Mouse (Mus musculus): ENCODE results near the gene Rps23.

Rps23 gene

DNA sequence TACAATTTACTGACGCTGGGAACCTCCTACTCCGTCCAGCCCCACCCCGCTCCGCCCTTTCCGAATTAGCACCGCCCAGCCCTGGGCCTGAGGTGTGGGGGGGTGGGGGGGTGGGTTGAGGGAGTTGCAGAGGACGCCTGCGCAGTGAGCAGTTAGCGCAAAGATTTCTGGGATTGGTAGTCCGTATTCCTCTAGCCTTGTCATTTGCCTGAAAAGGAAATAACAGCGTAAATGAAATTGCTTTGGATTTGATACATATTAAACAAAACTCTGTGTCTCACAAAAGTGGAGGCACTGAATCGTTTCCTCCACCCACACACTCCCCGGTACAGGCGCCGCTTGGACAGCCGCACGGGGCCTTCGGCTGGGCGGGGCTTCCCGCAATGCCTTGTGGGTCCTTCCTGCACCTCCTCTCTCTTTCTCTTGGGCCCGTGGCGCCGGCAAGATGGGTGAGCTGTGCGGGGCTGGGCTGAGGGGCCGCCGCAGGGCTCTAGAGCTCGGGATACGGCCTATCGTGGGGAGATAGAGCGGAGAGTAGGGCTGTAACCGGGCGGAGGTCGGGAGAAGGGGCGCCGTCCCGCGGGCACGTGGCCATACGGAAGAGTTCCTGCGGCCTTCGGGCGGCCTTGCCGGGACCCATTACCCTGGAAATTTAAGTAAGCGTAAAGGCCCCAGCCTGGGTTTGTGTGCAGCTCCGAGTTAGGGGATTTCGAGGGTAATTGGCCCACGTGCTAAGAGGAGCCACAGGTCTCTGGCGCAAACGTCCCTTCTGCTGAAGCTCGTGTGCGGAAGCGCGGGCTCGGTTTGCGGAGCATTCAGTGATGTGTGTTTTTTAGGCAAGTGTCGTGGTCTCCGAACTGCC is at the start of gene Rps23:
Gene Rps23, plus strand, starts transcription at position 208 of the 862 bp plus-strand sequence.
- no peak for TF ChIP-seq GATA4 (IDR thresholded peaks at IDR 0.05; ENCODE audit: insufficient replicate concordance, low read length)

DNA sequence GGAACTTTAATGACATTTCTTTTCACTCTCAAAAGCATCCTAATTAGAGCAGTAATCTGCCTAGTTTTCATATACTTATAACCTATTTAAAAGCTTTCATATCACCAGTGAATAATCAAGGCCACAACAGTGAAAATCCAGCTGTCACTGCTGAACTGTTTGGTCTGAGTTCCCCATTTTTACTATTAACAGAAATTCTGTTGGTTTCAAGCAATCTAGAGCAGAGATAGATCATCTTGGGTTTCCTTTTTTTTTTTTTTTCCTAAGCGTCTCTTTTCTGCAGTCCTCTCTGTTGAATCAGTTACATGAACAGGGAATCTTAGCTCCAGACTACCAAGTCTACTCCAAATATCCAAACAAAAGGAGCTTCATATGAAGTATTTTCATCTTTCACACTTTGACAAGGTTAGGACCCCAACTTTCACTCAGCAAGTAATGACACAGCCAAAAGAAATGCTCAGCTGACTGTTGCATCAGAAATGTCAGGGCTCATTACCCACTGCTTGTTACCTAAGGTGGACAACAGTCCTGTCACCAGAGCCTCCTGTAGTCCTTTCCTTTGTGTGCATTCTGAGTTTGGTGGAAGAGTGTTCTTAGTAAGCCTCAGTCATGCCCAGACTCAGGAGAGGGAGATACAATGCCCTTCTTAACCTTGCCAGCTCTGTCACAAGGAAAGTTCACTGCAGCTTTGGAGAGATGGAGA is 40.9 kb upstream of the Rps23 start:
- no peak for TF ChIP-seq GATA4 (IDR thresholded peaks at IDR 0.05; ENCODE audit: insufficient replicate concordance, low read length)

- TF ChIP-seq GATA4 (IDR thresholded peaks at IDR 0.05; ENCODE audit: insufficient replicate concordance, low read length): no peak
Measured at GRCm38 (mm10) chr13:90885856-90886532, 36.8 kb upstream of the Rps23 start.

- no peak for TF ChIP-seq GATA4 (IDR thresholded peaks at IDR 0.05; ENCODE audit: insufficient replicate concordance, low read length)
Measured at GRCm38 (mm10) chr13:90886568-90886983, 36.2 kb upstream of the Rps23 start.

DNA sequence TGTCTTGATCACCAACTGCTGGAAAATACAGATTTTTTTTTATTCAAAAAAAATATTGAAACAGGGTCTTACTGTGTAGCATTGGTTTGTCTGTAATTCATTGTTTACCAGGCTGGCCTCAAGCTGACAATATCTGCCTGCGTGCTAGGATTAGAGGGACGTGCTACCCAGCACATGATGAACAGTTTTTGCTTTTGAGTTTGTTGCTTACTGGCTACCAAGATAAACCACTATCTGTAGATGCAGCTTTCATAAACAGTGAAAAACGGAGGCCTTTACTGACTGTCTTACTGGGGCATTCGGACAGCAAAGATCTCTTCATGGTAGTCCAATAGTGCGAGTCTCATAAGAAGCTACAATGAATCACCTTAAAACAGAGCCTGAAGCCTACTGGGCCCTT is 32.6 kb upstream of the Rps23 start:
- no peak for TF ChIP-seq GATA4 (IDR thresholded peaks at IDR 0.05; ENCODE audit: insufficient replicate concordance, low read length)

- no peak for TF ChIP-seq GATA4 (IDR thresholded peaks at IDR 0.05; ENCODE audit: insufficient replicate concordance, low read length)
Measured at GRCm38 (mm10) chr13:90894819-90895218, 27.9 kb upstream of the Rps23 start.

DNA sequence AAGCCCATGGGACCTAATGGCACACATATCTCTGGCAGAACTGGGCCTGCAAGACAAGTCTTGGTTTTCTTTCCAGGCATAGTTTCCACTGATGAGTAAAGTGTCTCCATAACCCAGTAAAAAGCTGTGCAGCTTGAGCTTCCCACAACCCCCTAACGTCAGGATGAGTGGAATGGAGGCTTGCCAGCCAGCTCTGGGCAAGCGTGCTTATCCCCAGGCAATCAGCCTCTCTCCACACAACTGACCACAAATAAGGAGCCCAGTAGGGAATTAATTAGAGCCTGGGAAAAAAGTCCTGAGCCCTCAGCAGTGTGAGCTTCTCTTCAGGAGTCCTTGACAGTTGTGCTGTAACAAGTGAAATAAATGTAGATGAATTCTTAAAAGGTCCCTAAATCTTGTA is 26.7 kb upstream of the Rps23 start:
- TF ChIP-seq GATA4 (IDR thresholded peaks at IDR 0.05; ENCODE audit: insufficient replicate concordance, low read length): no peak

DNA sequence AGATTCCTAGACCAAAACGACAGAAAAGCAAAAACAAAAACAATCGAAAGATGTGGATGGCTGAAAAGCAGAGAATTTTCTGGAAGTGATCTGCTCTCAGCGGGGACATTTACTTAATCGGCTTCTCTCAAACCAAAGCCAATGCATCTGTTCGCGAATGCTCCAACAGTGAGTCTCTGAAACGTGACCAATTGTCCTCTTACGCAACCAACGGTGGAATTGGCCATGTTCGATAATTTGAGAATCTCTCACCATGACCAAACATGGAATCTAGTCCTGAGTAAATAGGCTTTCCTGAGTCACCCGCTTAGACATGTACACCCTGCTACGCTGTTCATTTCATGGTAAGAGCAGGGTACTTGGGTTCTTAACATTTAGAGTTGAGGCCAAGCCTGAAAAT is 25.9 kb upstream of the Rps23 start:
- no peak for TF ChIP-seq GATA4 (IDR thresholded peaks at IDR 0.05; ENCODE audit: insufficient replicate concordance, low read length)

DNA sequence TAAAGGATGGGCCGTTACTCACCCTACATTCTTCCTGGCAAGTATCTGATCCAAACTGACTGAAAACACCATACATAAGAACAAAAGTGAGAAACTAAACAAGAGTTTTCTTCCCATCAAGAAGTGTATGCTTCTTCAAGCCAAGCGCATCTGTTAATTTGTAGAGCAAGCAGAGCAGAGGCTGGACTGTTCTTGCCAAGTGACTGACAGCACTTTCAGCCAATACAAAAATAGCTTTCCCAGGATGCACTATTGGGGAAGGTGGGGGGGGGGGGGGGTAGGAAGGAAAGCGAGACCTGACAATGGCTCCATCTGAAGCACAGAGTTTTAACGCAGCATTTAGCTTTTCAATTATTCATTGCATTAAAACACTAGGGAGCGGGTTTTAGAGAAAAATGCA is 17.6 kb upstream of the Rps23 start, which contains the start of gene Atp6ap1l:
Gene Atp6ap1l, minus strand, starts transcription at position 180 of the 400 bp plus-strand sequence.
- TF ChIP-seq GATA4 (IDR thresholded peaks at IDR 0.05; ENCODE audit: insufficient replicate concordance, low read length): no peak

DNA sequence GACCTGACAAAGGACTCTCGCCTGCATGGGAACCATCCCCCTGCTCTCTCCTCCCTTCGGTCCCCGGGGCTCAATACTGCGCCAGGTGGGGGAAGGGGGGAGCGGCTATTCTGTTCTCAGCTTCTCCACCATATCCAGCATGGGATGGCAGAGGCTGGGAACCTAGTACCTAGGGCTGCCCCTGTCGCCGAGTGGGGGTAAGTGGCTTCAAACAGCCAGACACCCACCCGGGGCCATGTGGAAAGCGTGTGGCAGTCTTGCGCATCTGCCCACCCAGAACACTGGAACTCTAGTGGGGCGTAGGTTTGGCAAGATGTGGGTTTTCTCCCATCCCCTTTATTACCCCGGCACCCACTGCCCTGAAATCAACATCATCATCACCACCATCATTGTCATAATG is 15.4 kb upstream of the Rps23 start:
- no peak for TF ChIP-seq GATA4 (IDR thresholded peaks at IDR 0.05; ENCODE audit: insufficient replicate concordance, low read length)

DNA sequence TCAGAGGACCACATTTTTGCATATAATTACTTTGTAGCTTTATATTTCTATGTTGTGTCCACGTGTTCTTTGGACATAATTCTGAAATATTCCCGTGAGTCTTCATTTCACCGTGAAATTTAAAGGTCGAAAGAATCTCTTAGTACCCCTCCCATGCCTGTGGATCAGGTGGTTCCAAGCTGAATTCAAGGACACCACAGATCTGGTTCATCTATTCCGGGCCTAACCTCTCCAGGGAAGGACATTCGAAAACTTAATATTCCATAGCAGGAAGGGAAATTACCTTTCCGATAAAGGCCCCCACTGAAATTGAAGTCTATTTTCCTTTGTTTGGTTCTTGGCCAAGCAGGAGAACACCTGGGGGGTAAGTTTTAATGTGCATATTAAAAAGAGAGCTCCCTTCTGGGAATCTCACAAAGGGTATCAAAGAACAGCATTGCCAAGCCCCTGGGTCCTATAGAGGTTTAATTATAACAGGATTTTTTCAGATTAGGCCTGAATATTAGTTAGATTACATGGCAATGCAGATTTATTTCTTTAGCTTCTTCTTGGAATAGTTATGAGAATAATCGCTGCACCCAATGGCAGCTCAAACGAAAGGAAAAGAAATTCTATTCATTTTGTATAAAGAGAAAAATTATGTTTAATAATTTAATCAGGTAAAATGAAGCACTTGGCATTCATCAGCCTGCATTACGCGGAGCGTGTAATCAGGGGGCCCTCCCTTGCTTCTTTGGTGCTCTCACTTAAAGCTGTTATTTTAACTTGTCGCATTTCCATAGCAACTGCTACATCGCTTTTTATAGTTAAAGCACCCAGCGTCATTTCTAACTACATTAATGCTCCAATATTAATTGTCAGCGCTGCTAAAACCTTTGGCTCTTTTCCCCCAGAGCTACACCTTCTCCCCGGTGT is 9.7 kb upstream of the Rps23 start:
- TF ChIP-seq GATA4 (IDR thresholded peaks at IDR 0.05; ENCODE audit: insufficient replicate concordance, low read length): no peak

DNA sequence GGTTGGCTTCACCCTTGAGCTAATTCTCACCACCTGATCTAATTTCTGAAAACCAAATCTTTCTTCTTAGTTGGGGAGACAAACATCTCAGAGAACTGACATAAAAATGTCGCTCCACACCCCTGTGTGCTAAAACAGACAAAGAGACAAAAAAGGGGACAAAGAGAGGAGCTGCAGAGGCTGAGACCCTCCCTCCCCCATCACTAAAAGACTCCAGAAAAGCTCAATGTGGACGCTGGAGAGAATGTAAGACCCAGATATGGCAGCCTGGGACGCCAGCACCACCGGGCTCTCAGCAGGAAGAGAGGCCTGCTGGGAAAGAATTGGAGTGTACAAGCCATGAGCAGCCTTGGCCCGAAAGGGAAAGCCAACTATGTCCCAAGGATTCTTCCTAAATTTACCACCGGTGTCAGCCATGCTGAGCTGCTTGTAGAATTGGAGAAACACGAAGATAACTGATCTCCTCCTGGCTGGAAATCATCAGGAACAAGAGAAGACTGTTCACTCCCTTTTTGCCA is 9.0 kb upstream of the Rps23 start:
- TF ChIP-seq GATA4 (IDR thresholded peaks at IDR 0.05; ENCODE audit: insufficient replicate concordance, low read length): no peak

DNA sequence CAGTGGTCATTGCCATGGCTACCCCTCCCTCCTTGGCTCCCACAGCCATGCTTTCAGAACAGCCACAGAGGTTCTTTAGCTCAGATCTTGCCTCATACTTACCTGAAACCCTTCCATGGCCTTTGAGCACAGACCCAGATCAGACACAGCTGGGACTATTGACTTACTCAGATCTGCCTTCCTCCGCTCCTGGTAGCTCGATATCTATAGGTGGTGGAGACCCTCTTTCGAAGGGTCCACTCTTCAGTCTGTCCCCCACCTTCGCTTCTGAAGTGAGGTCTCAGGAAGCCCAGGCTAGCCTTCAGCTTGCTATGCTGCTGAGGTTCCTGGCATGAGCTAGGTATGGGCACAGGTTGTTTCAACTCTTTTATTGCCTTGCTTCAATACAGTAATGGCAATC is 8.0 kb upstream of the Rps23 start:
- TF ChIP-seq GATA4 (IDR thresholded peaks at IDR 0.05; ENCODE audit: insufficient replicate concordance, low read length): no peak

GRCm38 (mm10) chr13:90924072-90924471 is 1.3 kb downstream of the Rps23 start:
- no peak for TF ChIP-seq GATA4 (IDR thresholded peaks at IDR 0.05; ENCODE audit: insufficient replicate concordance, low read length)

All from liver, adult (tissue).